ENCODE assay signal across 14 mouse cellular contexts in the genomic region with DNA sequence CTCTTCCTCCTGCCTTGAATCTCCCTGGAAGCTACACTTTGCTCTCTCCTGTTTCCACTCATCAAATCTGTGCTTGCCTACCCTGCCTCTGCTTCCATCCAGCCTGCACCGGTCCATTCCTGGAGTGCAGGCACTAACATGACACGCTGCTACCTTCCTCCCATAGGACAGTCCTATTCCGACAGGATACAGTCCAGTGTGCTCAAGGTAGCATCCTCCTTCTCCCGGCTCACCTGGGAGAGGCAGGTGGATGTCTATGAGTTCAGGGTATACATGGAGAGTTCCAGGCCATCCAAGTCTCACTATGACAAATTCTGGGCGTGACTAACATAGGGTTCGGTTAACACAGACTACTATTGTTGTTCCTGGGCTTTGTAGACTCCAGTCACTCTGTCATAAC.
"Had no signal": no experiment of that assay in that cellular context is flagged by ENCODE, and none has a peak within 500 bp of the region (broad histone marks: within the 10 kb centered on the region; RNA-seq: fewer than 3 reads in every experiment).

No protein-coding gene starts in this region.

- H3K9ac ChIP-seq: liver, embryonic 12.5 days; liver, embryonic 15.5 days; lung, embryonic 15.5 days; midbrain, embryonic 15.5 days; neural tube, embryonic 13.5 days had no signal

- H3K4me1 ChIP-seq: liver, embryonic 15.5 days; lung, embryonic 15.5 days had no signal

- H3K4me3 ChIP-seq: left cerebral cortex, adult 2 months; liver, embryonic 12.5 days; liver, embryonic 15.5 days; lung, embryonic 15.5 days; megakaryocyte, embryonic 14.5 days; midbrain, embryonic 10.5 days; midbrain, embryonic 15.5 days; neural tube, embryonic 13.5 days had no signal

- H3K27ac ChIP-seq: left cerebral cortex, adult 2 months; liver, embryonic 12.5 days; liver, embryonic 15.5 days; lung, embryonic 15.5 days; midbrain, embryonic 10.5 days; midbrain, embryonic 15.5 days; neural tube, embryonic 13.5 days had no signal

- H3K36me3 ChIP-seq: liver, embryonic 12.5 days; liver, embryonic 15.5 days; lung, embryonic 15.5 days; midbrain, embryonic 10.5 days; midbrain, embryonic 15.5 days; neural tube, embryonic 13.5 days had no signal

- DNase-seq: layer of hippocampus, postnatal 36 days; lung, adult 18-20 months; lung, postnatal 10 days; lung, postnatal 36 days; thymus, adult 18-20 months; thymus, postnatal 36 days had no signal

- H3K4me2 ChIP-seq: liver, embryonic 12.5 days; liver, embryonic 15.5 days; lung, embryonic 15.5 days; midbrain, embryonic 15.5 days; neural tube, embryonic 13.5 days had no signal

- H3K9me3 ChIP-seq: liver, embryonic 12.5 days; liver, embryonic 15.5 days; lung, embryonic 15.5 days; midbrain, embryonic 10.5 days; midbrain, embryonic 15.5 days; neural tube, embryonic 13.5 days had no signal

- ATAC-seq: liver, embryonic 12.5 days; midbrain, embryonic 15.5 days had no signal
